Mouse (Mus musculus) megakaryocyte-erythroid progenitor cell, adult 5-6 weeks (primary cell): Measurements from ENCODE around the gene Mrps36. TPM values are rescaled to one million over a fixed set of nuclear protein-coding genes. Genes with fewer than 3 reads are reported as not detected.
"Not testable (repeated sequence)": the region's sequence is repeated elsewhere in the genome, so short reads cannot be mapped to it uniquely, and the experiment has no call there.

ENCODE experiments used
- ATAC-seq: replicated peaks from 2 replicates; pipeline ENCODE4 v1.8.0; 2016; ENCODE audit warnings: mild to moderate bottlenecking, inconsistent platforms; ENCODE audit not compliant: severe bottlenecking, poor library complexity, low FRiP score, low TSS enrichment
- total RNA-seq, 2 experiments: library from RNA; stranded (forward) in 1 of 2; stranded (reverse) in 1 of 2; fragments of 200-1000, 215-1000 nt in 1 of 2; fragments of >200 nt in 1 of 2; fragmentation: Nextera tagmentation in 1 of 2; gene quantifications; 2 replicates each; pipeline ENCODE4 v1.2.3; 2014 to 2017

The Mrps36 gene
- 122 and 137 TPM in 2 replicates for total RNA-seq (2014; fragmentation: Nextera tagmentation)
- 92.3 and 159 TPM in 2 replicates for total RNA-seq (2017)

DNA sequence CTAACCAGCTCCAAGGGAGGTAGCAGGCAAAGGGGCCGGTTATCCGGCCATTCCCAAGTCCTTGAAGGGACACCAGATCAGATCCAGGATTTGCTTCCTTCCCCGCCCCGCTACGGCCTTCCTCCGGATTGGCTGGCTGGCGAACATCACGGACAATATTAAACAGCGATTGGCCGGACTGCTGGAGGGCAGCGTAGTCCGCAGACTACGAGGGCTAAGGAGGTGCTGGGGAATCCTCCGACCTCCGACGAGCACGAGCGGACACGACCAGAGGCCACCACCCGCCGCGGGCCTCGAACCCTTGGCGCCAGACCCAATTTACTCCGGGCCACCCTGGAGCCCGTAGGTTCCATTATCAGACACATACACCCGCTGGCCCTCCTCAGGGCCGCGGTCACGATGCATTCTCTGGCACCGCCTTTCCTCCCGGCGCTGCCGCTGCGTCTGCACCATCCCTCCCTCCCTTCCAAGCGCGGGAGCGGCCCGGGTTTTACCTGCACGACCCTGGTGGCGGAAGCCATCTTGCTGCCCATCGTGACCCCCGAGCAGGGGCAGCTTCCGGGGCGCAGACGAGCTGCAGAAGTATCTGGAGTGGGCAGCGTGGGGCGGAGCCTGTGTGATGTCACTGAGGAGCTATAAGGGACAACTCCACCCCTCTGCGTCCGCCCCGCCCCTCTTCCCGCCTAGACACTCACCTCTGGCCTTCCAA lies at the start of gene Mrps36:
Gene Mrps36, minus strand, starts transcription at position 624 of the 709 bp plus-strand sequence.
- ATAC-seq: peak; percentile 89

DNA sequence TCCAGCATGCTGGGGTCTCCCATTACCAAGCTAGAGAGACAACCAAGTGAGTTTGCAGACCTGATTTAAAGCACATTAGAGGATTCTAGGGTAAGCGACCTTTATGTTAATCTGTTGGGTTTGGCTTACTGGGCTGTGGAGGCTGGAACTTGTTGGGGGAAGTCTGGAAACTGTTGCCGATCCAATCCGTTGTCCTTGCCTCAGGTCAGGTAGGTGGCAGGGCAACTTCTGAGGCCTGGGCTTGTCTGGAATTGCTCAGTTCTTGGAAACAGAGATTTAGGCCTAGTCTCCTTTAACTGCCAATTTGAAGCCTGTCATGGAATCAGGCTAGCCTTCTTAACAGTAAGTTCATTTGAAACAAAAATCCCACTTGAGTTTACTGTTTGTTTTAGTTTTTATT lies 44.6 kb upstream of the Mrps36 start:
- no peak for ATAC-seq

DNA sequence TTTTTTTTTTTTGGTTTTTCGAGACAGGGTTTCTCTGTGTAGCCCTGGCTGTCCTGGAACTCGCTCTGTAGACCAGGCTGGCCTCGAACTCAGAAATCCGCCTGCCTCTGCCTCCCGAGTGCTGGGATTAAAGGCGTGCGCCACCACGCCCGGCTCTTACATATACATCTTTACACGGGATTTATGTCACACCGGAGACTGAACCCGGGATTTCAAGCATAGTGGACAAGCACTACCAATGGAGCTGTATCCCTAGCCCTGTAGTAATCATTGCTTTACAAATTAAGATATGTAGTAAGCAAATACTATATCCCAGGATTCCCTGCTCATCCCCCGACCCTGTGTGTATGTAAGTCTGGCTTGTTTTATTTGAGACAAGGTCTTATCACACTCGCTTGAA lies 43.6 kb upstream of the Mrps36 start:
- ATAC-seq: not testable (repeated sequence)

DNA sequence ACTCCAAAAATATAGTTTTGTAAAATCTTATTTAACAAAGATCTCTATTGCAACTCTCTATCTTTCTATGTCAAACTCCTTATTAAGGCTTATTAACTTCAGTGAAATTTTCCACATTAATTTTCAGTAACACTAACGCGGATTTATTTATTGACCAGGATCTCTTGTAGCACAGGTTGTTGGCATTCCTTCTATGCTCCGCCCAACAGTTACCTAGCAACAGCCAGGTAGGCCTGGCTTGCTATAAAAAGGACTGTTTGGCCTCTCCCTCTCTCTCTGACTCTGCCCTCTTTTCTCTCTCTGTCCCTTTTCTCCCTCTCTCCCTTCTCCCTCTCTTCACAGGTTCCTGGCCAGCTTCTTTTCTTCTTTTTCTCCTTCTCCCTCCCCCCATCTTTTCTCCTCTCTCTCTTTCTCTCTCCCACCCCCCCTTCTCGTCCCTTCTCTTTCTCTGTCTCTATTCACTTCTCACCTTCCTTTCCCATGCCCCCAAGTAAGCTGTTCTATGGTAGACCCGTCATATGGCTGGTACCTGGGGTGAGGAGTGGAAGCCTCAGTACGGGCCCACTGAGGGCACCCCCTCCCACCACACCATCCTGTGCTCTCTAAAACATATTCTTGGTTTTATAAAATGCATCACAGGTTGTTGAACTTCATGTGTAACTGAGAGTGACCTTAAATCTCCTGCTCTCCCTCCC lies 43.0 kb upstream of the Mrps36 start:
- no peak for ATAC-seq

DNA sequence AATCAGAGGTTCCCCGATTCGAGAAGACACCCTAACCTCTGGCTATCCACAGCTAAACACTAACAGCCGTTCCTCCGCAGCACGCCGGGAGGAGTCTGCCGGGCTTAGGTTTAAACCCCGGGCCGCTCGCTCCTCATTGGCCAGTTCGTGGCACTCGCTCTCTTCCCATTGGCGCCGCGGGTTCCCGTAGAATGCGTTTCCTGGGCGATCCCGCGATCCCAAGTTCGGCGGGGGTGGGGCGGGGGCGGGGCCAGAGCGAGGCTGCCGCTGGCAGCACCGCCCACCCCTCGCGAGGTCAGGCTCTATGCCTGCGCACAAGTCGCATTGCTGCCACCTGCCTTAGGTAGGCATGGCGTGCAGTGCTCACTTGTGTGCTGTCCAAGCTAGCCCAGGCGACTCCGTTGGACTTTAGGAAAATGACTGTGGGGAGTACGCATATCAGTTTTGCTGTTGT lies 42.0 kb upstream of the Mrps36 start, which contains the start of gene Ccnb1:
Gene Ccnb1, minus strand, starts transcription at position 157 of the 454 bp plus-strand sequence.
- peak; percentile 96 for ATAC-seq

DNA sequence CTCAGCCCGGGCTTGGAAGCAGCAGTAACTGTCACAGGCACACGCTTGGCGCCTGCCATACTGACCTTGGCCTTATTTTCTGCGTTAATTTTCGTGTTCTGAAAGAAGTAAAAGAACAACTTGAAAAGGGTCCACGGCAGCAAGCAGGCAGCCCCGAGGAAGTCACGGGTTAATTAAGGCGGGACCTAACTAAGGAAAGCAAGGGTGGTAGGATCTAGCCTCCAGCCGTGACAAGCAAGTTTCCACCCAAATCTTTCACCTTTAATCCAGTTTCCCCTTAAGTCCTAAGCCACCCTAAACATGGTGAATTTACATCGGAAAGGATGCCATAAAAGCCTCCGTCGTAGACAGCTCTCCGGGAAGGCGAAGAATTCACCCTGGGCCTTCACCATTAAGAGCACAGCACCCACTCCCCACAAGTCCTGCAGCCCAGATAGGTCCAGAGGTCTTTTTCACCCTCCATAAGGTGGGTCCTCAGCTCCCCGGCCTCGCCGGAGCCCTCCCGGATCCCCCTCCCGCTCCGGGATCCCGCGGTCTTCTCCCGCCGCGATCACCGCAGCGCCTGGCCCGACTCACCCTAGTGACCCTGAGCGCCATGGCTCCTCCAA lies 41.5 kb upstream of the Mrps36 start:
- peak; percentile 36; the same call in 1 of the 2 replicates for ATAC-seq

DNA sequence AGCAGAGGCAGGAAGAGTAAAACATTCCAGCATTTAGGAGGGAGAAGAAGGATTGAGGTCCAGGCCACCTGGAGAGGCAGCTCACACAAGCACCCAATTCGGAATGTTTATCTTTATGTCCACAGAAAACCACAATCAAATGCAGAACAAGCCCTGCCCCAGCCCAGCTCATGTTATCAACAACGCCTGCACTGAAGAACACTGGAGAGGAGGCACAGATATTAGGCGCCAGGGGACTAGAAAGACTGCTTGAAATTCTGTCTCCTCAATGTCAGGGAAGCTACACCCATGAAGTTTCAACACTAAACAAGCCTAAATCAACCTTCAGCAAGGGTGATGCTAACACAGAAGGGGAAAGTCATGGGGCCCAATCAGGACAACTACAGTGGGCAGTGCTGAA lies 33.0 kb upstream of the Mrps36 start:
- ATAC-seq: peak; percentile 84

DNA sequence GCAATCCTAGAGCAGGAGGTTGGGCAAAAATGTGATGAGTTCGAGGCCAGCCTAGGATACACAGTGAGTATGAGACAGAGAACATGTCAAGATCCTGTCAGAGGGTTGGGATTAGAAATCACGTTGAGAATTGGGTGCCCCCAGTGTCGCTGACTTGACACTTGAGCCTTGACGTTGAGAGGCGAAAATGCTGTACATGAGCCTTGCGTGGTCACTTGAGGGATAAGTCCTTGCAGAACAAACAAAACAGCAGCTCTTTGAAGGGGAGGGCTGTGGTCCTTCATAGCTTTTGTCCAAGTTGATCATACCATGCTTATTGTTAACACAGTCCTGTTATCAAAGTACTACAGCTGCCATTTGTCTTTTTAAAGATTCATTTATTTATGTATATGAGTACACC lies 32.3 kb upstream of the Mrps36 start:
- peak; percentile 23; the same call in 1 of the 2 replicates for ATAC-seq

DNA sequence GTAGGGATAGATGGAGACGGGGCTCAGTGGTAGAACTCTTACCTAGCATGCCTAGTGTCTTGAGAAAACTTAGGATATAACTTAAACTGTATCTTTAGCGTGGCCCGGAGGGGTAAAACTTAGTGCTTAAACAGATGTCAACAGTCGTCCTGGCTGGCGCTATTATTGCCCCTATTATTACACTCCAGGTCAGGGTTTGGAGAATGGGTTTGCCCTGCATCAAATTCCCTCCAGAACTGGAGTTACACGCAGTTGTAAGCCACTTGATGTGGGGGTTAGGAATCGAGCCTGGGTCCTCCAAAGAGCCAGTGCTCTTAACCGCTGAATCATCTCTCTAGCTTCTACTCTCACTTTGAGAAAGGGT lies 31.6 kb upstream of the Mrps36 start:
- 0 out of 2 replicates have a peak, but pooled peaks have one; percentile 3 for ATAC-seq

DNA sequence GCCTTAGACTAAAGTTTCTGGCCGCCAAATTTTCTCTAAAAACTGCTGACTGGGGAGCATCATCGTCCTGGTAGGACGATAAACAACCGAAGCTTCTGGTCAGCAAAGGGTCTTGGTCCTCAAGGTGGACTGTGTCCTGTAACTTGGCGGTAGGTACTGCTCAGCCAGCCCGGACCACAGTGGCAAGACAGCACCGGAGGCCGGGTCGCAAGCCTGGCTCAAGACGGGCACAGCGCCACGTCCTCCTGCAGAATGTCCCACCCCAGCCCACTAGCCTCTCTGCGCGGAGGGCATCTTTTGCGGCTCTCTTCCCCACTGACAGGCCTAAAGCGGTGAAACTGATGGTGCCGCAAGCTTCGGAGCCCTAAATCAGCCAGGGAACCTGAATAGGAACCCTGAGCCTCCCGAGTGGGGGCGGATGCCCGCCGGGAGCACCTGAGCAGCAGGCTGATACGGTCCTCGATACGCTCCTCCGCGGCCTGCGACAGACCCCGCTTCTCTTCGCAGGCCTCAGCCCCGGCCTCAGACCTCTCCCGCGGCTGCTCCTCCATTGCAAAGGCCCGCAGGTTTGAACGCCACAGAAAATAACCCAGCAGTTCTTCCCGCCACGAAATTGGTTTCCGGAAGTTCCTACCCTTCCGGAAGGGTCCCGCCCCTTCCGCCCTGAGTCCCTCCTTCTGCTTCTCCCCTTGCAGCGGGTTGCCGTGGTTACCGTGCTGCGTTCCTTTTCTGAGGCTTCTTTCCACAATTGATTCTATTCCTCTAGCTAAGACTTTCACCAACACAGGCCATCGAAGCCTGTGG lies 31.0 kb upstream of the Mrps36 start, which contains the start of gene Cenph:
Gene Cenph, minus strand, starts transcription at position 648 of the 804 bp plus-strand sequence.
- peak; percentile 83 for ATAC-seq

DNA sequence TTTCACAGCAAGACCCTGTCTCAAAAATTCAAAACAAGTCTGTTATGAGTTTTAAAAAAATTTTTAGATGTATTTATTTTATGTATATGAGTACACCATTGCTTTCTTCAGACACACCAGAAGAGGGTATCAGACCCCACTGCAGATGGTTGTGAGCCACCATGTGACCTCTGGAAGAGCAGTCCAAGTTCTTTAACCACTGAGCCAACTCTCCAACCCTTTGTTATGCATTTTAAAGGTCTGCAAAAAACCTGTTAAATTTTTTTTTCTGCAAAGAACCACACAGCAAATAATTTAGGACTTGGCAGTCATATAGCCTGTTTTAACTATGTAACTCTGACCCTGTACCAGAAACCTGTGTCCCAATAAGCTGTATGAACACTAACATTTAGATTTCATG lies 30.2 kb upstream of the Mrps36 start:
- ATAC-seq: no peak

DNA sequence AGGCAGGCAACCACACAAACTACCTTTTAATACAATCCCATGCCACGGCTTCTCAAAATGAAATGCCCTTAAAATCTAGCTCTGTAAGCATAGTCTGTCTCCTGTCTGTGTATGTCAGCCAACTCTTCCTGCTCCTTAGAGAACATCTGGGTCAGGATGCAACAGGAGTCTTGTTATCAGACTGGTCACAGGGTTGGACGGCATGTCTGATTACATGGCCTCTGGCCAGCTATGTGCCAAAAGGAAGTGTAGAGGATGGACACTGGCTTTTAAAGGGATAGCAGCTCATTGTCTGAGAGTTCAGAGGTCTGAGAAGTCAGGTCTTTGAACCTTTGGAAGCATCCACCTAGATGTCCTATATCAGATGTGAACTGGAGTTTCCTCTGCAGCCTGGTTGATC lies 10.9 kb upstream of the Mrps36 start:
- peak; percentile 59 for ATAC-seq

DNA sequence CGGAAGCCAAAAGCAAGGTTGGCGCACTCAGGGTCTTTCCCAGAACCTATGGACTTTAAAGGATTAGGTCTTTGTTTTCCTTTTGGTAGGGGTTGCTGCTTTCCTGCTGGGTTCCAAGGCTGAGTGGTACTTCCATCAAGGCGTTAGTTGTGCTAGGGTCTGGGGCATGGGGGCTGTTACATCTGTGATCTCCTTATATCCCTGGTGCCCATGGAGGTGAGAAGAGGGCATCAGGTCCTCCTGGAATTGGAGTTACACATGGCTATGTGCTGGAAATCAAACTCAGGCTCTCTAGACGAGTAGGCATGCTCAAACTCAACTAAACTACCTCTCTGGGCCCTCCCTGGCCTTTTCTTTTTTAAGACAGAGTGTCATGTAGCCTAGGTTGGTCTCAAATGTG lies 9.7 kb upstream of the Mrps36 start:
- ATAC-seq: no peak

DNA sequence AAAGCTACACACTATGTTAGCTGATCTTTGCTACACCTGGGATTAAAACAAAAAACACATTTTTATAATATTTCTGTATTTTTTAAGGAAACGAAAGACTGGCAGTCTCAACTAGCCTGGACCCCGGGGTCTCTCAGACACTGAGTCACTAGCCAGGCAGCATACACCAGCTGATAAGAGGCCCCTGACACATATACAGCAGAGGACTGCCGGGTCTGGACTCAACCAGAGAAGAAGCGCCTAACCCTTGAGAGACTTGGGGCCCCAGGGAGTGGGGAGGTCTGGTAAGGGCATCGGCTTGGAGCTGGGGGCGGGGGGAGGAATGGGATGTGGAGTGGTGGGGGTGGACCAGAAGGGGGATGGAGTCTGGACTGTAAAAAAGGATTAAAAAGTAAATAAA lies 8.6 kb upstream of the Mrps36 start:
- ATAC-seq: no peak

DNA sequence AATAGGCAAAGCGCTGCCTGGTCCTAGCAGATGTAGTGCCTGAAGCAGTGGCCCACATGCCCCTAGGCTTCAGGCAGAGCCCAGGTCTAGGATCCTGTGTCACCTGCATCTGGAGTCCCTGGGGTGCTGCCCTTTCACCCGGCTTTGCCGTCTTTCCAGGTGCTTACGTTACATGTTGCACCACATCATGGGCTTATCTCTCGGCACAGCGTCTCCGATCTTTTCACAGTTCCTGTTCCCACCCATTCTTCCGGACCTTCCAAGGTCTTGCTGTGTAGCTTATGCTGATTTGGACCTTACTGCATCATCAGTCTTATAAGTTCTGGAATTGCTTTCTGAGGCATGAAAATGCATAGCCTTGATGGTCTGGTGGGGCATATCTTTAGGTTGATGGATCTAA lies 8.1 kb upstream of the Mrps36 start:
- ATAC-seq: no peak

DNA sequence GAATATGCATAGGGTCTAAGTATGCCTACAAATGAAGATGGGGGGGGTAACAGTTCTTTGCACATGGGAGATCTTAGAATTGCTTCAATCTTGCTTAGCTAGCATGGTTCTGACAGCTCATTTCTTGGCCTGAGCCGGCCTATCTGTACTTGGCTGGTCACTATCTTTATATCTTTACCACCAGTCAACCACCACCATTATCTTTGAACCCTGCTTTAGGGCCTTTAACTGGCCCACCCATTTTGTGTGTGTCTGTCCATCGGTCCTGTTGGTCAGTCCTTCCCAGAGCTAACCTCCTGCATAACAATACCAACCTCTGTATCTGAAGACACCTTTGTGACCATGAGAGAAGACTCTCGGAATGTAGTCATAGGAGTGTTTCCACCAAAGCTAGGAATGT lies 6.9 kb upstream of the Mrps36 start:
- ATAC-seq: peak; percentile 39; the same call in 1 of the 2 replicates

DNA sequence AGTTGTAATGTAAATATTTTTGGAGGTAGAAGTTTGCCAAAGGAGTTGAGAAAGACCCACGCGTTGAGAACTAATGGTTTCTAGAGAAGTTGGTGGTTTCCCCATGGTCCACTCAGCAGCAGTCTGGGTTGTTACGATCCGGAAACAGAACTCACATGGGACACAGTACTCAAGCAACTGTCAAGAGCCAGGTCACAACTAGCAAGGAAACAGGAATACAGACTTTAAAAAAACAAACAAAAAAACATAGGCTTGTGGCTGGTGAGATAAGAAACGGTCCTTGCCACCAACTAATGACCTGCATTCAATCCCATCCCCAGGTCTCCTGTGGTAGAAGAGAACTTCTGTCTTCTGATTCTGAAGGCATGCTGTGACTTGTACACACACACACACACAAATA lies 6.3 kb upstream of the Mrps36 start:
- peak; percentile 56 for ATAC-seq

DNA sequence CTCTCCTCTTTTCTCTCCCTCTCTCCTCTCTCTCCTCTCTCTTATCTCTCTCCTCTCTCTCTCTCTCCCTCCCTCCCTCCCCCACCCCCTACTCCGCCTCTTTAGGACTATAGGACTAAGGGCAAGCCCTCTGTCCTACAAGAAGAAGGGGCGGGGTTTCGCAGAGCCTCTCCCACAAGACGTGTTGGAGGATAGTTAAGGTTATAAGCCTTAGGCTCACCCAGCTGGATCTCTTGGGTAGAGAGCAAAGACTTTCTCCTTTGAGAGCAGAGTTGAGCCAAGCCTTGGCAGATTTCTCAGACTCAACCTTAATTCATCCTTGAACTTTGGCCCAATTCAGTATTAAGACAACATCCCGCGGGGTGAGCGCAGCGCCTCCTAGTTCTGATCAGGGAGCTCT lies 4.2 kb upstream of the Mrps36 start:
- no peak for ATAC-seq

DNA sequence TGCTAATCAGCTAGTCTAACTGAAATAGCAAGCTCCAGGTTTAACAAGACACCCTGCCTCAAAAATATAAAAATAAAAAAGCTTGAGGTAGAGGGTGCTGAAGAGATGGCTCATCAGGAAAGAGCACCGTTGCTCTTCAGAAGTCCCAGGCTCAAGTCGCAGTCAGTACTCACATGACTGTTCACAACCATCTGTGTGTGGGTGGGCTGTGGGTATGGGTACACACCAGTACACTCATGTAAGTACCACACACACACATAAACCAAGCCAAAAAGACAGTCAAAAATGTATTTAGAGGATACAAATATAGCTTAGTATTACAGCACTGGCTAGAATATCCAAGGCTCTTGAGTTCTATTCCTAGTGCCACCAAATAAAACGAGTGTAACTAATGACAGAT lies 1.6 kb upstream of the Mrps36 start:
- ATAC-seq: no peak
